Mouse (Mus musculus): Measurements from ENCODE around the gene Pnpla3. TPM values are rescaled to one million over a fixed set of nuclear protein-coding genes. Genes with fewer than 3 reads are reported as not detected.

Gene Pnpla3
- polyA plus RNA-seq (2011; ENCODE audit: insufficient read depth, insufficient read length, low read depth, missing spikeins): 0.61 and 0.68 TPM in 2 replicates

DNA sequence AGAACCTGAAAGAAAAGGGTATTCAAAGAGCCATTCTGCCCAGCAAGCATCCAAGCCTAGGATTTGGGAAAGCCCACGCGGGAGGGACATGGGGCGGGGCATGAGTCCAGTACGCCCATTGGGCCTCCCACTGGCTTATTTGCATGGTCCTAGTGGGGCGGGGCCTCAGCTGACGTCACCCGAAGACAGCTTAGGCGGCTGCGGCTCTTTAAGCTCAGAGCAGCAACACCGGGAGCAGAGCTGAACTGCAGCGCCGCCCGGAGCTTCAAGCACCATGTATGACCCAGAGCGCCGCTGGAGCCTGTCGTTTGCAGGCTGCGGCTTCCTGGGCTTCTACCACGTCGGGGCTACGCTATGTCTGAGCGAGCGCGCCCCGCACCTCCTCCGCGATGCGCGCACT lies at the start of gene Pnpla3:
Gene Pnpla3, plus strand, starts transcription at position 238 of the 400 bp plus-strand sequence.
- TF ChIP-seq CTCF (IDR thresholded peaks at IDR 0.05; ENCODE audit: low read depth, low read length): peak; percentile 17
- TF ChIP-seq EP300 (IDR thresholded peaks at IDR 0.05; ENCODE audit: insufficient read depth, low read depth, low read length): no peak
- TF ChIP-seq POLR2A (IDR thresholded peaks at IDR 0.05; ENCODE audit: insufficient read depth, low read length): peak; percentile 58
- H3K36me3 ChIP-seq (ENCODE audit: control insufficient read depth, insufficient read depth, low read length, poor library complexity, severe bottlenecking): no peaks in the 10 kb centered on the region
- peak within 1 kb of the TSS; percentile 70 for H3K4me3 ChIP-seq (ENCODE audit: low read depth, low read length)
- H3K27me3 ChIP-seq (ENCODE audit: control insufficient read depth, insufficient read depth, low read length, poor library complexity, severe bottlenecking): no peaks in the 10 kb centered on the region
- H3K4me1 ChIP-seq (ENCODE audit: control insufficient read depth, insufficient read depth, low read length): peaks cover 2% of the 10 kb centered on the region
- H3K9ac ChIP-seq (ENCODE audit: low read depth, poor library complexity, severe bottlenecking): peak within 1 kb of the TSS; percentile 41
- no peaks in the 10 kb centered on the region for H3K9me3 ChIP-seq (replicated peaks; ENCODE audit: control insufficient read depth, insufficient read depth, low read length, poor library complexity, severe bottlenecking)
- H3K27ac ChIP-seq (ENCODE audit: insufficient read depth, low read length): no peak within 1 kb of the TSS

DNA sequence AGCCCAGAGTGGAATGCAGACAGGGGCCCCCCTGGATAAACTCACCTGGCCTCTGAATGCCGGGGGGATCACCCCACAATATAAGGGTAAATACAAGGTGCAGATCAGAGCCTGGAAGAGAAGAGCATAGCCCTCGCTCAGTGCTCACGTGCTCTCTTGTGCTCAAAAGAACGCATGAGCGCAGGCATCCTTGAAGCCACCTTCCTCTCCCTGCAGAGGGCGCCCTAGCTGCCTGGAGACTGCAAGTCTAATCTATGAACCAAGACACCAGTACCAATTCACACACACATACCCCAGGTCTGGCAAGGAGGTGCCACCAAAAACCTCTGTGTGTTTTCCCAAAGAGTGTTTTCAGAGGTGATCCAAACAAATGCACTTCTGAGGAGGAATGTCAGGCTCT lies 47.0 kb upstream of the Pnpla3 start:
- Histone ChIP-seq H3K9me3 (replicated peaks; ENCODE audit: control insufficient read depth, insufficient read depth, low read length, poor library complexity, severe bottlenecking) (no peaks in the 10 kb centered on the region), H3K27ac (ENCODE audit: insufficient read depth, low read length) (no peak overlapping the region), H3K27me3 (ENCODE audit: control insufficient read depth, insufficient read depth, low read length, poor library complexity, severe bottlenecking) (no peaks in the 10 kb centered on the region), H3K36me3 (ENCODE audit: control insufficient read depth, insufficient read depth, low read length, poor library complexity, severe bottlenecking) (no peaks in the 10 kb centered on the region), H3K4me1 (ENCODE audit: control insufficient read depth, insufficient read depth, low read length) (no peaks in the 10 kb centered on the region), H3K9ac (ENCODE audit: low read depth, poor library complexity, severe bottlenecking) (no peak overlapping the region), H3K4me3 (ENCODE audit: low read depth, low read length) (no peak overlapping the region)
- TF ChIP-seq POLR2A (IDR thresholded peaks at IDR 0.05; ENCODE audit: insufficient read depth, low read length): no peak
- TF ChIP-seq EP300 (IDR thresholded peaks at IDR 0.05; ENCODE audit: insufficient read depth, low read depth, low read length): no peak
- TF ChIP-seq CTCF (IDR thresholded peaks at IDR 0.05; ENCODE audit: low read depth, low read length): peak; percentile 95

DNA sequence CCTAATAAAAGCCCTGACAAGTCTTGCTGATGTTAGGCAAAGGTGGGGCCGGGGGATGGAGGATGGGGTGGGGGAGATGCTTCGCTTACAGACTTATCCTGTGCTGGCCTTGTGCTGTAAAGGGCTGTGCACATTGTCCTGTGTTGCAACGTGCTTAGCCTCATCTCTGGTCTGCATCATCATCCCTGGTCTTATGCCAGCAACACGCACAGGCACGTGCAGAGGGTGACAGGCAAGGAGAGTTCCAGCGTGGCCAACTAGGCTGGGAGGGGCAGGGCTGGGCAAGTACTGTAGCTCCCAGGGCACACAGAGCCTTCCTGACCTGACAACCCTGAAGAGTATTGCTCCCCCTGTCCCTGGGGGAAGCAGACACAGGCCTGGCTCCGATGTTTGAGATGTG lies 46.6 kb upstream of the Pnpla3 start:
- TF ChIP-seq EP300 (IDR thresholded peaks at IDR 0.05; ENCODE audit: insufficient read depth, low read depth, low read length) (no peak), POLR2A (IDR thresholded peaks at IDR 0.05; ENCODE audit: insufficient read depth, low read length) (no peak), CTCF (IDR thresholded peaks at IDR 0.05; ENCODE audit: low read depth, low read length) (no peak)
- Histone ChIP-seq H3K4me1 (ENCODE audit: control insufficient read depth, insufficient read depth, low read length) (no peaks in the 10 kb centered on the region), H3K4me3 (ENCODE audit: low read depth, low read length) (no peak overlapping the region), H3K36me3 (ENCODE audit: control insufficient read depth, insufficient read depth, low read length, poor library complexity, severe bottlenecking) (no peaks in the 10 kb centered on the region), H3K9me3 (replicated peaks; ENCODE audit: control insufficient read depth, insufficient read depth, low read length, poor library complexity, severe bottlenecking) (no peaks in the 10 kb centered on the region), H3K27ac (ENCODE audit: insufficient read depth, low read length) (no peak overlapping the region), H3K27me3 (ENCODE audit: control insufficient read depth, insufficient read depth, low read length, poor library complexity, severe bottlenecking) (no peaks in the 10 kb centered on the region), H3K9ac (ENCODE audit: low read depth, poor library complexity, severe bottlenecking) (no peak overlapping the region)

GRCm38 (mm10) chr15:84123075-84123474 lies 44.6 kb upstream of the Pnpla3 start, which contains the start of gene Pnpla5:
Pnpla5 (minus strand) TSS chr15:84123175.
- H3K27me3 ChIP-seq (ENCODE audit: control insufficient read depth, insufficient read depth, low read length, poor library complexity, severe bottlenecking): no peaks in the 10 kb centered on the region
- no peaks in the 10 kb centered on the region for H3K36me3 ChIP-seq (ENCODE audit: control insufficient read depth, insufficient read depth, low read length, poor library complexity, severe bottlenecking)
- H3K9me3 ChIP-seq (replicated peaks; ENCODE audit: control insufficient read depth, insufficient read depth, low read length, poor library complexity, severe bottlenecking): no peaks in the 10 kb centered on the region
- TF ChIP-seq POLR2A (IDR thresholded peaks at IDR 0.05; ENCODE audit: insufficient read depth, low read length) (no peak), EP300 (IDR thresholded peaks at IDR 0.05; ENCODE audit: insufficient read depth, low read depth, low read length) (no peak), CTCF (IDR thresholded peaks at IDR 0.05; ENCODE audit: low read depth, low read length) (no peak)
- H3K4me1 ChIP-seq (ENCODE audit: control insufficient read depth, insufficient read depth, low read length): no peaks in the 10 kb centered on the region
- no peak within 1 kb of the TSS for H3K4me3 ChIP-seq (ENCODE audit: low read depth, low read length)
- H3K9ac ChIP-seq (ENCODE audit: low read depth, poor library complexity, severe bottlenecking): no peak within 1 kb of the TSS
- no peak within 1 kb of the TSS for H3K27ac ChIP-seq (ENCODE audit: insufficient read depth, low read length)

- Histone ChIP-seq H3K27ac (ENCODE audit: insufficient read depth, low read length) (no peak overlapping the region), H3K4me3 (ENCODE audit: low read depth, low read length) (no peak overlapping the region)
- no peak for TF ChIP-seq POLR2A (IDR thresholded peaks at IDR 0.05; ENCODE audit: insufficient read depth, low read length)
- TF ChIP-seq CTCF (IDR thresholded peaks at IDR 0.05; ENCODE audit: low read depth, low read length): peak; percentile 57
Measured at GRCm38 (mm10) chr15:84124086-84124485, 43.6 kb upstream of the Pnpla3 start.

GRCm38 (mm10) chr15:84126447-84126846 lies 41.2 kb upstream of the Pnpla3 start:
- Histone ChIP-seq H3K9ac (ENCODE audit: low read depth, poor library complexity, severe bottlenecking) (no peak overlapping the region), H3K36me3 (ENCODE audit: control insufficient read depth, insufficient read depth, low read length, poor library complexity, severe bottlenecking) (no peaks in the 10 kb centered on the region), H3K27ac (ENCODE audit: insufficient read depth, low read length) (no peak overlapping the region), H3K4me3 (ENCODE audit: low read depth, low read length) (no peak overlapping the region), H3K27me3 (ENCODE audit: control insufficient read depth, insufficient read depth, low read length, poor library complexity, severe bottlenecking) (no peaks in the 10 kb centered on the region), H3K4me1 (ENCODE audit: control insufficient read depth, insufficient read depth, low read length) (no peaks in the 10 kb centered on the region), H3K9me3 (replicated peaks; ENCODE audit: control insufficient read depth, insufficient read depth, low read length, poor library complexity, severe bottlenecking) (no peaks in the 10 kb centered on the region)
- no peak for TF ChIP-seq CTCF (IDR thresholded peaks at IDR 0.05; ENCODE audit: low read depth, low read length)
- no peak for TF ChIP-seq POLR2A (IDR thresholded peaks at IDR 0.05; ENCODE audit: insufficient read depth, low read length)
- no peak for TF ChIP-seq EP300 (IDR thresholded peaks at IDR 0.05; ENCODE audit: insufficient read depth, low read depth, low read length)

More at GRCm38 (mm10) chr15:84124086-84124485, 43.6 kb upstream of the Pnpla3 start:
- no peak overlapping the region for H3K9ac ChIP-seq (ENCODE audit: low read depth, poor library complexity, severe bottlenecking)
- H3K27me3 ChIP-seq (ENCODE audit: control insufficient read depth, insufficient read depth, low read length, poor library complexity, severe bottlenecking): no peaks in the 10 kb centered on the region
- H3K36me3 ChIP-seq (ENCODE audit: control insufficient read depth, insufficient read depth, low read length, poor library complexity, severe bottlenecking): no peaks in the 10 kb centered on the region
- no peaks in the 10 kb centered on the region for H3K4me1 ChIP-seq (ENCODE audit: control insufficient read depth, insufficient read depth, low read length)
- H3K9me3 ChIP-seq (replicated peaks; ENCODE audit: control insufficient read depth, insufficient read depth, low read length, poor library complexity, severe bottlenecking): no peaks in the 10 kb centered on the region
